Mouse (Mus musculus): ENCODE data around the gene Dbn1. TPM values are rescaled to one million over a fixed set of nuclear protein-coding genes. Genes with fewer than 3 reads are reported as not detected.

The Dbn1 gene
- polyA plus RNA-seq, 1 experiment from 2014 or later, result 591 TPM

GRCm38 (mm10) chr13:55522730-55523129, 34.8 kb upstream of the Dbn1 start:
- H3K4me2 ChIP-seq, result no peak overlapping the region
- no peak overlapping the region for H3K9ac ChIP-seq
- no peak overlapping the region for H3K4me3 ChIP-seq (replicated peaks)
- 64% methylated on average over 8 of the region's 8 CpGs for WGBS
- peaks cover 4% of the 10 kb centered on the region; the same call in 1 of the 2 replicates for H3K27me3 ChIP-seq
- no peak overlapping the region for H3K27ac ChIP-seq
- no peaks in the 10 kb centered on the region; the same call in 1 of the 2 replicates for H3K36me3 ChIP-seq (replicated peaks)
- ATAC-seq (ENCODE audit: low FRiP score), result no peak
- H3K9me3 ChIP-seq, result no peaks in the 10 kb centered on the region
- no peaks in the 10 kb centered on the region for H3K4me1 ChIP-seq

GRCm38 (mm10) chr13:55519606-55520005, 31.7 kb upstream of the Dbn1 start:
- H3K9ac ChIP-seq, result no peak overlapping the region
- 81% methylated on average over 4 of the region's 4 CpGs for WGBS

GRCm38 (mm10) chr13:55516955-55517354, 29.0 kb upstream of the Dbn1 start:
- WGBS, result 5% methylated on average over 5 of the region's 5 CpGs

More at GRCm38 (mm10) chr13:55519606-55520005, 31.7 kb upstream of the Dbn1 start:
- H3K9me3 ChIP-seq, result no peaks in the 10 kb centered on the region
- H3K27ac ChIP-seq, result no peak overlapping the region
- H3K4me1 ChIP-seq, result no peaks in the 10 kb centered on the region
- ATAC-seq (ENCODE audit: low FRiP score), result no peak
- no peaks in the 10 kb centered on the region; the same call in 1 of the 2 replicates for H3K36me3 ChIP-seq (replicated peaks)
- no peak overlapping the region for H3K4me3 ChIP-seq (replicated peaks)
- H3K27me3 ChIP-seq, result peaks cover 10% of the 10 kb centered on the region; the same call in 1 of the 2 replicates
- H3K4me2 ChIP-seq, result no peak overlapping the region

GRCm38 (mm10) chr13:55513828-55514227, 25.9 kb upstream of the Dbn1 start:
- WGBS, result 33% methylated on average over 9 of the region's 9 CpGs
- 0 out of 2 replicates have a peak overlapping the region, but pooled peaks have one; percentile 90 for H3K9ac ChIP-seq
- ATAC-seq (ENCODE audit: low FRiP score), result no peak

More at GRCm38 (mm10) chr13:55516955-55517354, 29.0 kb upstream of the Dbn1 start:
- H3K4me1 ChIP-seq, result peaks cover 14% of the 10 kb centered on the region
- peaks cover 14% of the 10 kb centered on the region; the same call in 1 of the 2 replicates for H3K27me3 ChIP-seq
- H3K27ac ChIP-seq, result no peak overlapping the region
- no peak for ATAC-seq (ENCODE audit: low FRiP score)
- no peaks in the 10 kb centered on the region for H3K9me3 ChIP-seq
- H3K4me2 ChIP-seq, result no peak overlapping the region
- no peaks in the 10 kb centered on the region for H3K36me3 ChIP-seq (replicated peaks)
- no peak overlapping the region for H3K9ac ChIP-seq
- H3K4me3 ChIP-seq (replicated peaks), result no peak overlapping the region

GRCm38 (mm10) chr13:55513111-55513748, 25.3 kb upstream of the Dbn1 start, which contains the start of gene Pdlim7:
Gene Pdlim7, minus strand, starts transcription at chr13:55513676.
- peaks cover 34% of the 10 kb centered on the region for H3K4me1 ChIP-seq
- H3K27me3 ChIP-seq, result peaks cover 10% of the 10 kb centered on the region; the same call in 1 of the 2 replicates
- H3K9ac ChIP-seq, result peak within 1 kb of the TSS; percentile 90
- peak; percentile 86 for ATAC-seq (ENCODE audit: low FRiP score)
- no peaks in the 10 kb centered on the region for H3K9me3 ChIP-seq
- WGBS, result under 1% methylated on average over 55 of the region's 55 CpGs
- H3K27ac ChIP-seq, result peak within 1 kb of the TSS; percentile 65
- H3K4me3 ChIP-seq (replicated peaks), result peak within 1 kb of the TSS; percentile 84
- H3K4me2 ChIP-seq, result peak within 1 kb of the TSS; percentile 92
- peaks cover 19% of the 10 kb centered on the region for H3K36me3 ChIP-seq (replicated peaks)

More at GRCm38 (mm10) chr13:55513828-55514227, 25.9 kb upstream of the Dbn1 start:
- H3K27me3 ChIP-seq, result peaks cover 10% of the 10 kb centered on the region; the same call in 1 of the 2 replicates
- H3K9me3 ChIP-seq, result no peaks in the 10 kb centered on the region
- H3K36me3 ChIP-seq (replicated peaks), result peaks cover 13% of the 10 kb centered on the region
- H3K4me1 ChIP-seq, result peaks cover 34% of the 10 kb centered on the region
- no peak overlapping the region for H3K27ac ChIP-seq
- H3K4me2 ChIP-seq, result peak overlapping the region; percentile 92
- peak overlapping the region; percentile 84 for H3K4me3 ChIP-seq (replicated peaks)

- Histone ChIP-seq H3K27me3 (peaks cover 10% of the 10 kb centered on the region; the same call in 1 of the 2 replicates), H3K9ac (peak overlapping the region; percentile 90), H3K9me3 (no peaks in the 10 kb centered on the region), H3K4me1 (peaks cover 34% of the 10 kb centered on the region), H3K4me2 (peak overlapping the region; percentile 92), H3K36me3 (replicated peaks) (peaks cover 27% of the 10 kb centered on the region), H3K27ac (peak overlapping the region; percentile 65), H3K4me3 (replicated peaks) (peak overlapping the region; percentile 84)
- WGBS, result 2% methylated on average over 25 of the region's 25 CpGs
- ATAC-seq (ENCODE audit: low FRiP score), result peak; percentile 60
Measured at GRCm38 (mm10) chr13:55512379-55513031, 24.6 kb upstream of the Dbn1 start.

GRCm38 (mm10) chr13:55511492-55511861, 23.6 kb upstream of the Dbn1 start:
- peaks cover 34% of the 10 kb centered on the region for H3K4me1 ChIP-seq
- H3K9ac ChIP-seq, result peak overlapping the region; percentile 21; the same call in 1 of the 2 replicates
- H3K9me3 ChIP-seq, result no peaks in the 10 kb centered on the region
- peaks cover 37% of the 10 kb centered on the region for H3K36me3 ChIP-seq (replicated peaks)
- WGBS, result 33% methylated on average over 5 of the region's 5 CpGs
- H3K4me3 ChIP-seq (replicated peaks), result peak overlapping the region; percentile 84; the same call in 1 of the 2 replicates
- ATAC-seq (ENCODE audit: low FRiP score), result no peak
- peaks cover 10% of the 10 kb centered on the region; the same call in 1 of the 2 replicates for H3K27me3 ChIP-seq
- peak overlapping the region; percentile 92 for H3K4me2 ChIP-seq
- H3K27ac ChIP-seq, result peak overlapping the region; percentile 87

GRCm38 (mm10) chr13:55510668-55511491, 23.0 kb upstream of the Dbn1 start:
- 13% methylated on average over 6 of the region's 6 CpGs for WGBS
- Histone ChIP-seq H3K4me2 (peak overlapping the region; percentile 92), H3K9ac (peak overlapping the region; percentile 21; the same call in 1 of the 2 replicates), H3K27ac (peak overlapping the region; percentile 87), H3K36me3 (replicated peaks) (peaks cover 43% of the 10 kb centered on the region), H3K4me3 (replicated peaks) (peak overlapping the region; percentile 5), H3K9me3 (no peaks in the 10 kb centered on the region), H3K27me3 (peaks cover 10% of the 10 kb centered on the region; the same call in 1 of the 2 replicates), H3K4me1 (peaks cover 34% of the 10 kb centered on the region)
- ATAC-seq (ENCODE audit: low FRiP score), result peak; percentile 55

- Histone ChIP-seq H3K4me2 (peak overlapping the region; percentile 92), H3K27ac (peak overlapping the region; percentile 87), H3K36me3 (replicated peaks) (peaks cover 49% of the 10 kb centered on the region), H3K4me1 (peaks cover 34% of the 10 kb centered on the region), H3K9me3 (no peaks in the 10 kb centered on the region), H3K4me3 (replicated peaks) (no peak overlapping the region), H3K9ac (no peak overlapping the region; the same call in 1 of the 2 replicates), H3K27me3 (peaks cover 8% of the 10 kb centered on the region; the same call in 1 of the 2 replicates)
- whole genome bisulfite sequencing, result 20% methylated on average over 3 of the region's 3 CpGs
- no peak for ATAC-seq (ENCODE audit: low FRiP score)
Measured at GRCm38 (mm10) chr13:55510332-55510667, 22.4 kb upstream of the Dbn1 start.

- H3K4me1 ChIP-seq, result peaks cover 31% of the 10 kb centered on the region
- no peaks in the 10 kb centered on the region for H3K27me3 ChIP-seq
- H3K4me2 ChIP-seq, result no peak overlapping the region
- no peak for ATAC-seq (ENCODE audit: low FRiP score)
- H3K27ac ChIP-seq, result 0 out of 2 replicates have a peak overlapping the region, but pooled peaks have one; percentile 13
- H3K4me3 ChIP-seq (replicated peaks), result no peak overlapping the region
- H3K36me3 ChIP-seq (replicated peaks), result peaks cover 66% of the 10 kb centered on the region
- H3K9me3 ChIP-seq, result no peaks in the 10 kb centered on the region
- H3K9ac ChIP-seq, result no peak overlapping the region
- 93% methylated on average over 10 of the region's 10 CpGs for WGBS
Measured at GRCm38 (mm10) chr13:55508531-55508930, 20.6 kb upstream of the Dbn1 start.

- no peak for ATAC-seq (ENCODE audit: low FRiP score)
- WGBS, result 63% methylated on average over 11 of the region's 11 CpGs
Measured at GRCm38 (mm10) chr13:55507877-55508276, 20.0 kb upstream of the Dbn1 start.

More at GRCm38 (mm10) chr13:55507877-55508276, 20.0 kb upstream of the Dbn1 start:
- Histone ChIP-seq H3K4me3 (replicated peaks) (no peak overlapping the region), H3K9me3 (no peaks in the 10 kb centered on the region), H3K9ac (no peak overlapping the region), H3K4me1 (peaks cover 28% of the 10 kb centered on the region), H3K36me3 (replicated peaks) (peaks cover 73% of the 10 kb centered on the region), H3K4me2 (no peak overlapping the region), H3K27ac (no peak overlapping the region), H3K27me3 (no peaks in the 10 kb centered on the region)

All from forebrain, embryonic 12.5 days (tissue).